ENCODE assay signal across 33 mouse cellular contexts in the genomic region with DNA sequence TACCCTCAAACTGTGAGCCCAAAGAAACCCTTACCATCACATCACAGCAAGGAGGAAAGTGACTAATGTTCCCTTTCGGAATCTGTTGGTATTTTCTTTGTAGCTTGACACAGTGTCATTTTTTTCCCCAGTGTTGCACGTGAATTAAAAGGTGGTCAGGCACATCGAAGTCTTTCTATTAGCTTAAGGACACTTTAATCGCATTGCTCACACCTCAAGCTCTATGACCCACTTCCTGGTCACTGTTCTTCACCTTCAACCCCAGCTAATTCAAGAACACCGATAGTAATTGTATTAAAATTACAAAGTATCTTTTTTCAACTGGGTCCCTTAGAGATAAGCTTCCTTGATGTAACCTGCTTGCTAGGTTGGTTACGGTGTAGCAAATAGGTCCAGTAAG.
"Had no signal": no experiment of that assay in that cellular context is flagged by ENCODE, and none has a peak within 500 bp of the region (broad histone marks: within the 10 kb centered on the region; RNA-seq: fewer than 3 reads in every experiment).

No protein-coding gene starts in this region.

- DNase-seq: heart, adult 2 months; heart, postnatal 10 days; heart, postnatal 14 days; heart, postnatal 36 days; heart, postnatal 4 days; kidney, adult 11 months; kidney, adult 18-20 months; kidney, adult 2 months; kidney, adult 8-10 months; kidney, adult 9 months; kidney, postnatal 10 days; kidney, postnatal 14 days; kidney, postnatal 25 days; kidney, postnatal 36 days; kidney, postnatal 4 days; layer of hippocampus, adult 9-11 months; layer of hippocampus, postnatal 36 days had no signal

- H3K36me3 ChIP-seq: heart, embryonic 10.5 days; heart, embryonic 12.5 days; heart, embryonic 13.5 days; heart, embryonic 15.5 days; hindbrain, embryonic 10.5 days; hindbrain, embryonic 12.5 days; hindbrain, embryonic 13.5 days; hindbrain, embryonic 15.5 days; intestine, embryonic 15.5 days; kidney, embryonic 15.5 days had no signal

- H3K27ac ChIP-seq: heart, adult 2 months; heart, embryonic 10.5 days; heart, embryonic 13.5 days; heart, embryonic 15.5 days; hindbrain, embryonic 10.5 days; hindbrain, embryonic 12.5 days; hindbrain, embryonic 13.5 days; hindbrain, embryonic 14.5 days; hindbrain, embryonic 15.5 days; hindbrain, postnatal 0 days; intestine, embryonic 15.5 days; layer of hippocampus, adult 2 months had no signal

- H3K27me3 ChIP-seq: heart, embryonic 12.5 days; heart, embryonic 13.5 days; heart, embryonic 15.5 days; hindbrain, embryonic 13.5 days; hindbrain, embryonic 15.5 days; intestine, embryonic 15.5 days; kidney, embryonic 15.5 days had no signal

- H3K4me2 ChIP-seq: heart, embryonic 11.5 days; heart, embryonic 12.5 days; heart, embryonic 13.5 days; heart, embryonic 15.5 days; hindbrain, embryonic 12.5 days; hindbrain, embryonic 13.5 days; hindbrain, embryonic 14.5 days; hindbrain, embryonic 15.5 days; intestine, embryonic 15.5 days; kidney, embryonic 15.5 days had no signal

- ATAC-seq: hindbrain, embryonic 16.5 days; hindbrain, postnatal 0 days; inflammation-experienced regulatory T-cells, adult 6 months; intestine, embryonic 15.5 days had no signal

- H3K9ac ChIP-seq: heart, embryonic 12.5 days; heart, embryonic 13.5 days; heart, embryonic 15.5 days; hindbrain, embryonic 12.5 days; hindbrain, embryonic 13.5 days; hindbrain, embryonic 14.5 days; hindbrain, embryonic 15.5 days; intestine, embryonic 15.5 days; kidney, embryonic 15.5 days had no signal

- H3K9me3 ChIP-seq: heart, embryonic 10.5 days; heart, embryonic 12.5 days; heart, embryonic 13.5 days; heart, embryonic 15.5 days; hindbrain, embryonic 10.5 days; hindbrain, embryonic 12.5 days; hindbrain, embryonic 13.5 days; hindbrain, embryonic 15.5 days; intestine, embryonic 15.5 days; kidney, embryonic 15.5 days had no signal

- H3K4me3 ChIP-seq: heart, adult 2 months; heart, embryonic 10.5 days; heart, embryonic 12.5 days; heart, embryonic 13.5 days; heart, embryonic 15.5 days; hindbrain, embryonic 10.5 days; hindbrain, embryonic 12.5 days; hindbrain, embryonic 13.5 days; hindbrain, embryonic 15.5 days; intestine, embryonic 15.5 days; kidney, embryonic 15.5 days; layer of hippocampus, adult 2 months had no signal
